Mouse (Mus musculus): ENCODE measurements around the gene Sfrp5. TPM values are rescaled to one million over a fixed set of nuclear protein-coding genes. Genes with fewer than 3 reads are reported as not detected.
A peak's percentile ranks its signal among the peaks of the same experiment; 100 is the strongest.

The Sfrp5 gene
- polyA plus RNA-seq, 1 experiment from 2014 or later = 2.1 TPM

- H3K4me1 ChIP-seq = peaks cover 47% of the 10 kb centered on the region
- H3K27me3 ChIP-seq = peaks cover 24% of the 10 kb centered on the region
- 4% methylated on average over 12 of the region's 12 CpGs for WGBS
- no peak overlapping the region for H3K27ac ChIP-seq
- no peaks in the 10 kb centered on the region for H3K36me3 ChIP-seq
- no peak overlapping the region for H3K9ac ChIP-seq
- no peaks in the 10 kb centered on the region for H3K9me3 ChIP-seq (replicated peaks)
- H3K4me2 ChIP-seq = peak overlapping the region; percentile 51
- no peak for ATAC-seq (replicated peaks; ENCODE audit: low FRiP score)
- H3K4me3 ChIP-seq (replicated peaks) = peak overlapping the region; percentile 26
These were observed 35.9 kb downstream of the Sfrp5 start for GRCm38 (mm10) chr19:42166130-42166529.

- Histone ChIP-seq H3K4me2 (peak overlapping the region; percentile 5), H3K9ac (no peak overlapping the region), H3K4me3 (replicated peaks) (no peak overlapping the region), H3K4me1 (peaks cover 32% of the 10 kb centered on the region), H3K36me3 (no peaks in the 10 kb centered on the region), H3K27me3 (peaks cover 23% of the 10 kb centered on the region), H3K9me3 (replicated peaks) (no peaks in the 10 kb centered on the region), H3K27ac (peak overlapping the region; percentile 52; the same call in 1 of the 2 replicates)
- no peak for ATAC-seq (replicated peaks; ENCODE audit: low FRiP score)
- WGBS = 11% methylated on average over 7 of the region's 7 CpGs
These were observed 37.9 kb downstream of the Sfrp5 start for GRCm38 (mm10) chr19:42164188-42164587.

- no peak for ATAC-seq (replicated peaks; ENCODE audit: low FRiP score)
- Histone ChIP-seq H3K4me1 (peaks cover 29% of the 10 kb centered on the region), H3K27ac (peak within 1 kb of the TSS; percentile 52; the same call in 1 of the 2 replicates), H3K4me2 (peak within 1 kb of the TSS; percentile 5), H3K36me3 (no peaks in the 10 kb centered on the region), H3K27me3 (peaks cover 19% of the 10 kb centered on the region), H3K4me3 (replicated peaks) (no peak within 1 kb of the TSS), H3K9ac (no peak within 1 kb of the TSS), H3K9me3 (replicated peaks) (no peaks in the 10 kb centered on the region)
- WGBS = 33% methylated on average over 5 of the region's 5 CpGs
These were observed 38.3 kb downstream of the Sfrp5 start, which contains the start of gene Zfyve27 for GRCm38 (mm10) chr19:42163764-42164163. Gene Zfyve27 (plus strand): TSS chr19:42163951.

- Histone ChIP-seq H3K27ac (no peak overlapping the region), H3K4me1 (peaks cover 13% of the 10 kb centered on the region; the same call in 1 of the 2 replicates), H3K4me2 (no peak overlapping the region), H3K9ac (no peak overlapping the region), H3K4me3 (replicated peaks) (no peak overlapping the region), H3K27me3 (no peaks in the 10 kb centered on the region), H3K36me3 (no peaks in the 10 kb centered on the region), H3K9me3 (replicated peaks) (no peaks in the 10 kb centered on the region)
- WGBS = 29% methylated on average over 13 of the region's 13 CpGs
- ATAC-seq (replicated peaks; ENCODE audit: low FRiP score) = no peak
These were observed 43.6 kb downstream of the Sfrp5 start for GRCm38 (mm10) chr19:42158246-42159017.

GRCm38 (mm10) chr19:42157493-42158237 lies 44.4 kb downstream of the Sfrp5 start:
- WGBS = 57% methylated on average over 12 of the region's 12 CpGs
- Histone ChIP-seq H3K4me2 (no peak overlapping the region), H3K4me3 (replicated peaks) (no peak overlapping the region), H3K27ac (no peak overlapping the region), H3K9me3 (replicated peaks) (no peaks in the 10 kb centered on the region), H3K9ac (no peak overlapping the region), H3K4me1 (peaks cover 13% of the 10 kb centered on the region; the same call in 1 of the 2 replicates), H3K36me3 (no peaks in the 10 kb centered on the region), H3K27me3 (no peaks in the 10 kb centered on the region)
- ATAC-seq (replicated peaks; ENCODE audit: low FRiP score) = no peak

GRCm38 (mm10) chr19:42151990-42152389 lies 50.1 kb downstream of the Sfrp5 start:
- H3K4me1 ChIP-seq = peaks cover 39% of the 10 kb centered on the region
- H3K27me3 ChIP-seq = 0 out of 2 replicates have a peak, but pooled peaks cover 4% of the 10 kb centered on the region
- no peak overlapping the region for H3K4me2 ChIP-seq
- no peak overlapping the region for H3K4me3 ChIP-seq (replicated peaks)
- ATAC-seq (replicated peaks; ENCODE audit: low FRiP score) = no peak
- H3K9ac ChIP-seq = no peak overlapping the region
- no peaks in the 10 kb centered on the region for H3K9me3 ChIP-seq (replicated peaks)
- no peak overlapping the region; the same call in 1 of the 2 replicates for H3K27ac ChIP-seq
- 7% methylated on average over 6 of the region's 6 CpGs for whole genome bisulfite sequencing
- peaks cover 9% of the 10 kb centered on the region; the same call in 1 of the 2 replicates for H3K36me3 ChIP-seq

- WGBS = 16% methylated on average over 7 of the region's 7 CpGs
- peaks cover 10% of the 10 kb centered on the region; the same call in 1 of the 2 replicates for H3K27me3 ChIP-seq
- peak; percentile 59 for ATAC-seq (replicated peaks; ENCODE audit: low FRiP score)
- peak overlapping the region; percentile 91 for H3K27ac ChIP-seq
- peaks cover 9% of the 10 kb centered on the region; the same call in 1 of the 2 replicates for H3K36me3 ChIP-seq
- H3K9ac ChIP-seq = peak overlapping the region; percentile 86
- peak overlapping the region; percentile 73 for H3K4me3 ChIP-seq (replicated peaks)
- H3K9me3 ChIP-seq (replicated peaks) = no peaks in the 10 kb centered on the region
- H3K4me2 ChIP-seq = peak overlapping the region; percentile 84
- H3K4me1 ChIP-seq = peaks cover 51% of the 10 kb centered on the region
These were observed 53.5 kb downstream of the Sfrp5 start for GRCm38 (mm10) chr19:42148569-42148860.

Other genes starting within 250 kb of the Sfrp5 start
- gene Mms19, start 221.1 kb downstream of the Sfrp5 start, polyA plus RNA-seq (2015; fragmentation: Nextera tagmentation; extraction: Ambion mirVana) = 40.6 and 45.6 TPM in 2 replicates
- gene Ubtd1, start 220.5 kb downstream of the Sfrp5 start, polyA plus RNA-seq (2015; fragmentation: Nextera tagmentation; extraction: Ambion mirVana) = 29.0 and 32.3 TPM in 2 replicates
- gene Ankrd2, start 166.3 kb downstream of the Sfrp5 start, polyA plus RNA-seq (2015; fragmentation: Nextera tagmentation; extraction: Ambion mirVana) = 0.35 TPM in 1 of 2 replicates, not detected in the other
- 19.7 and 21.1 TPM in 2 replicates for gene Hoga1, start 156.6 kb downstream of the Sfrp5 start, polyA plus RNA-seq (2015; fragmentation: Nextera tagmentation; extraction: Ambion mirVana)
- 0.54 and 0.62 TPM in 2 replicates for gene 4933411K16Rik, start 150.0 kb downstream of the Sfrp5 start, polyA plus RNA-seq (2015; fragmentation: Nextera tagmentation; extraction: Ambion mirVana)
- 29.6 TPM in 2 replicates for gene Morn4, start 115.9 kb downstream of the Sfrp5 start, polyA plus RNA-seq (2015; fragmentation: Nextera tagmentation; extraction: Ambion mirVana)
- gene Pi4k2a, start 111.8 kb downstream of the Sfrp5 start, polyA plus RNA-seq (2015; fragmentation: Nextera tagmentation; extraction: Ambion mirVana) = 27.4 and 27.7 TPM in 2 replicates
- gene Avpi1, start 73.2 kb downstream of the Sfrp5 start, polyA plus RNA-seq (2015; fragmentation: Nextera tagmentation; extraction: Ambion mirVana) = 21.5 and 22.6 TPM in 2 replicates
- gene Marveld1, start 54.9 kb downstream of the Sfrp5 start, polyA plus RNA-seq (2015; fragmentation: Nextera tagmentation; extraction: Ambion mirVana) = 9.7 and 9.8 TPM in 2 replicates
- 26.5 and 29.4 TPM in 2 replicates for gene Zfyve27, start 38.3 kb downstream of the Sfrp5 start, polyA plus RNA-seq (2015; fragmentation: Nextera tagmentation; extraction: Ambion mirVana)
- 0.13 and 0.34 TPM in 2 replicates for gene Golga7b, start 45.3 kb upstream of the Sfrp5 start, polyA plus RNA-seq (2015; fragmentation: Nextera tagmentation; extraction: Ambion mirVana)
- 5.8 and 7.0 TPM in 2 replicates for gene Crtac1, start 229.5 kb upstream of the Sfrp5 start, polyA plus RNA-seq (2015; fragmentation: Nextera tagmentation; extraction: Ambion mirVana)

Data from kidney, embryonic 15.5 days (tissue).